Mouse (Mus musculus): ENCODE results near the gene Ankmy2.

- TF ChIP-seq CTCF (conservative IDR thresholded peaks at IDR 0.05; ENCODE audit: insufficient read depth, insufficient read length, low read depth, low read length) (no peak), POLR2A (IDR thresholded peaks at IDR 0.05; ENCODE audit: low read depth, low read length) (peak; percentile 84)
These were observed at the start of gene Ankmy2 for GRCm38 (mm10) chr12:36156637-36157303.

All from kidney, adult 2 months (tissue).